Mouse (Mus musculus) kidney, adult 18-20 months (tissue): ENCODE data around the gene Tmprss6.

ENCODE experiments used
- DNase-seq: peaks from one replicate; pipeline ENCODE4 v3.0.0; 2021

Gene Tmprss6

GRCm38 (mm10) chr15:78468379-78468937 lies at the start of gene Tmprss6:
Tmprss6 (minus strand) TSS chr15:78468634.
- no peak for DNase-seq

GRCm38 (mm10) chr15:78518221-78518620 lies 49.8 kb upstream of the Tmprss6 start:
- no peak for DNase-seq

- DNase-seq: no peak
Measured at GRCm38 (mm10) chr15:78515759-78516158, 47.3 kb upstream of the Tmprss6 start.

GRCm38 (mm10) chr15:78514393-78515146 lies 46.1 kb upstream of the Tmprss6 start:
- peak; percentile 86 for DNase-seq

- no peak for DNase-seq
Measured at GRCm38 (mm10) chr15:78513019-78513418, 44.6 kb upstream of the Tmprss6 start.

GRCm38 (mm10) chr15:78511951-78512350 lies 43.5 kb upstream of the Tmprss6 start:
- no peak for DNase-seq

GRCm38 (mm10) chr15:78510736-78511135 lies 42.3 kb upstream of the Tmprss6 start:
- DNase-seq: no peak

GRCm38 (mm10) chr15:78510121-78510576 lies 41.7 kb upstream of the Tmprss6 start:
- no peak for DNase-seq

GRCm38 (mm10) chr15:78509297-78509899 lies 41.0 kb upstream of the Tmprss6 start:
- DNase-seq: no peak

- no peak for DNase-seq
Measured at GRCm38 (mm10) chr15:78508443-78508842, 40.0 kb upstream of the Tmprss6 start.

GRCm38 (mm10) chr15:78505541-78505940 lies 37.1 kb upstream of the Tmprss6 start:
- no peak for DNase-seq

- no peak for DNase-seq
Measured at GRCm38 (mm10) chr15:78504816-78505215, 36.4 kb upstream of the Tmprss6 start.

- DNase-seq: no peak
Measured at GRCm38 (mm10) chr15:78504013-78504412, 35.6 kb upstream of the Tmprss6 start.

GRCm38 (mm10) chr15:78502437-78503132 lies 34.2 kb upstream of the Tmprss6 start:
- DNase-seq: no peak

GRCm38 (mm10) chr15:78494968-78495406 lies 26.6 kb upstream of the Tmprss6 start, which contains the start of gene Il2rb:
Il2rb (minus strand) TSS chr15:78495271.
- no peak for DNase-seq

GRCm38 (mm10) chr15:78493401-78494010 lies 25.1 kb upstream of the Tmprss6 start:
- no peak for DNase-seq

GRCm38 (mm10) chr15:78491301-78491700 lies 22.9 kb upstream of the Tmprss6 start:
- no peak for DNase-seq

- DNase-seq: no peak
Measured at GRCm38 (mm10) chr15:78489906-78490305, 21.5 kb upstream of the Tmprss6 start.

- DNase-seq: no peak
Measured at GRCm38 (mm10) chr15:78489248-78489647, 20.8 kb upstream of the Tmprss6 start.

- DNase-seq: no peak
Measured at GRCm38 (mm10) chr15:78487066-78487465, 18.6 kb upstream of the Tmprss6 start.

- DNase-seq: no peak
Measured at GRCm38 (mm10) chr15:78486564-78486963, 18.1 kb upstream of the Tmprss6 start.

GRCm38 (mm10) chr15:78483311-78483710 lies 14.9 kb upstream of the Tmprss6 start:
- no peak for DNase-seq

- DNase-seq: no peak
Measured at GRCm38 (mm10) chr15:78482518-78482917, 14.1 kb upstream of the Tmprss6 start.
